Mouse (Mus musculus): ENCODE data around the gene Ly75. TPM values are rescaled to one million over a fixed set of nuclear protein-coding genes. Genes with fewer than 3 reads are reported as not detected.

The Ly75 gene
- total and polyA plus RNA-seq, 3 experiments, result 1.1 to 2.2 TPM; not detected in 1

- H3K36me3 ChIP-seq (ENCODE audit: control insufficient read depth in 1 of 2, insufficient read depth in 2 of 2, low read length in 2 of 2), result peaks cover 0 to 3% of the 10 kb centered on the region in 2 experiments; a peak in 1 of 4 replicates
- no peak overlapping the region for H3K4me3 ChIP-seq (ENCODE audit: control insufficient read depth in 1 of 2, insufficient read depth in 1 of 2, low read depth in 2 of 2, low read length in 2 of 2)
- peaks cover 0 to 3% of the 10 kb centered on the region in 2 experiments; a peak in 1 of 4 replicates for H3K4me1 ChIP-seq (ENCODE audit: control insufficient read depth in 1 of 2, insufficient read depth in 2 of 2, low read length in 2 of 2)
- no peak overlapping the region for H3K27ac ChIP-seq (ENCODE audit: control insufficient read depth, low read depth, low read length)
- H3K9me3 ChIP-seq (replicated peaks; ENCODE audit: insufficient read depth, low read length), result no peaks in the 10 kb centered on the region
- TF ChIP-seq MEF2A (IDR thresholded peaks at IDR 0.05; ENCODE audit: extremely low read depth, insufficient replicate concordance, low read depth, low read length, poor library complexity, severe bottlenecking) (no peak), RCOR1 (IDR thresholded peaks at IDR 0.05; ENCODE audit: low read depth, low read length) (no peak), MAZ (IDR thresholded peaks at IDR 0.05; ENCODE audit: low read depth, low read length) (no peak), CTCF (IDR thresholded peaks at IDR 0.05 in 2 of 3, conservative IDR thresholded peaks at IDR 0.05 in 1 of 3; ENCODE audit: control insufficient read depth in 1 of 3, insufficient read depth in 1 of 3, low read depth in 2 of 3, low read length in 3 of 3, poor library complexity in 1 of 3, severe bottlenecking in 1 of 3) (no peak), POLR2A (IDR thresholded peaks at IDR 0.05; ENCODE audit: control insufficient read depth in 1 of 2, insufficient read depth in 1 of 2, low read depth in 1 of 2, low read length in 2 of 2, poor library complexity in 1 of 2) (no peak), TAL1 (IDR thresholded peaks at IDR 0.05; ENCODE audit: low read length) (no peak)
- H3K79me2 ChIP-seq (ENCODE audit: control insufficient read depth, insufficient read depth, low read length, poor library complexity), result no peaks in the 10 kb centered on the region
- no peak for DNase-seq (ENCODE audit: low read depth, low spot score)
- no peaks in the 10 kb centered on the region for H3K27me3 ChIP-seq (ENCODE audit: control insufficient read depth in 1 of 2, insufficient read depth in 2 of 2, low read length in 2 of 2)
- no peak overlapping the region for H3K9ac ChIP-seq (ENCODE audit: control insufficient read depth, low read depth, low read length, poor library complexity, severe bottlenecking)
Measured at GRCm38 (mm10) chr2:60367204-60367603, 15.9 kb downstream of the Ly75 start.

GRCm38 (mm10) chr2:60365820-60366610 lies 17.1 kb downstream of the Ly75 start:
- Histone ChIP-seq H3K27ac (ENCODE audit: control insufficient read depth, low read depth, low read length) (no peak overlapping the region), H3K9ac (ENCODE audit: control insufficient read depth, low read depth, low read length, poor library complexity, severe bottlenecking) (no peak overlapping the region), H3K36me3 (ENCODE audit: control insufficient read depth in 1 of 2, insufficient read depth in 2 of 2, low read length in 2 of 2) (peaks cover 0 to 3% of the 10 kb centered on the region in 2 experiments; a peak in 1 of 4 replicates), H3K9me3 (replicated peaks; ENCODE audit: insufficient read depth, low read length) (no peaks in the 10 kb centered on the region), H3K27me3 (ENCODE audit: control insufficient read depth in 1 of 2, insufficient read depth in 2 of 2, low read length in 2 of 2) (no peaks in the 10 kb centered on the region), H3K79me2 (ENCODE audit: control insufficient read depth, insufficient read depth, low read length, poor library complexity) (no peaks in the 10 kb centered on the region), H3K4me3 (ENCODE audit: control insufficient read depth in 1 of 2, insufficient read depth in 1 of 2, low read depth in 2 of 2, low read length in 2 of 2) (no peak overlapping the region), H3K4me1 (ENCODE audit: control insufficient read depth in 1 of 2, insufficient read depth in 2 of 2, low read length in 2 of 2) (peaks cover 0 to 3% of the 10 kb centered on the region in 2 experiments; a peak in 1 of 4 replicates)
- peak; percentile 26 for DNase-seq (ENCODE audit: low read depth, low spot score)
- peak in 1 of 2 experiments; percentile 28; a peak in 1 of 4 replicates for TF ChIP-seq EP300 (IDR thresholded peaks at IDR 0.05; ENCODE audit: low read depth in 1 of 2, low read length in 2 of 2)
- peak; percentile 93; the same call in 1 of the 2 replicates for TF ChIP-seq MEF2A (IDR thresholded peaks at IDR 0.05; ENCODE audit: extremely low read depth, insufficient replicate concordance, low read depth, low read length, poor library complexity, severe bottlenecking)
- TF ChIP-seq ETS1 (IDR thresholded peaks at IDR 0.05; ENCODE audit: low read depth, low read length), result peak; percentile 40; the same call in 1 of the 2 replicates
- no peak for TF ChIP-seq RCOR1 (IDR thresholded peaks at IDR 0.05; ENCODE audit: low read depth, low read length)

GRCm38 (mm10) chr2:60365138-60365775 lies 17.8 kb downstream of the Ly75 start:
- no peak overlapping the region for H3K27ac ChIP-seq (ENCODE audit: control insufficient read depth, low read depth, low read length)
- H3K4me3 ChIP-seq (ENCODE audit: control insufficient read depth in 1 of 2, insufficient read depth in 1 of 2, low read depth in 2 of 2, low read length in 2 of 2), result no peak overlapping the region
- no peak overlapping the region for H3K9ac ChIP-seq (ENCODE audit: control insufficient read depth, low read depth, low read length, poor library complexity, severe bottlenecking)
- no peaks in the 10 kb centered on the region for H3K79me2 ChIP-seq (ENCODE audit: control insufficient read depth, insufficient read depth, low read length, poor library complexity)
- peaks cover 0 to 3% of the 10 kb centered on the region in 2 experiments; a peak in 1 of 4 replicates for H3K4me1 ChIP-seq (ENCODE audit: control insufficient read depth in 1 of 2, insufficient read depth in 2 of 2, low read length in 2 of 2)
- DNase-seq (ENCODE audit: low read depth, low spot score), result no peak
- no peaks in the 10 kb centered on the region for H3K27me3 ChIP-seq (ENCODE audit: control insufficient read depth in 1 of 2, insufficient read depth in 2 of 2, low read length in 2 of 2)
- H3K36me3 ChIP-seq (ENCODE audit: control insufficient read depth in 1 of 2, insufficient read depth in 2 of 2, low read length in 2 of 2), result peaks cover 0 to 3% of the 10 kb centered on the region in 2 experiments; a peak in 1 of 4 replicates
- no peaks in the 10 kb centered on the region for H3K9me3 ChIP-seq (replicated peaks; ENCODE audit: insufficient read depth, low read length)
- TF ChIP-seq KAT2A (conservative IDR thresholded peaks at IDR 0.05; ENCODE audit: low read depth, low read length), result no peak
- no peak for TF ChIP-seq USF1 (IDR thresholded peaks at IDR 0.05; ENCODE audit: low read depth, low read length)
- no peak for TF ChIP-seq MYB (IDR thresholded peaks at IDR 0.05; ENCODE audit: low read depth, low read length)
- no peak for TF ChIP-seq NELFE (IDR thresholded peaks at IDR 0.05; ENCODE audit: low read depth, low read length)
- TF ChIP-seq ZC3H11A (IDR thresholded peaks at IDR 0.05; ENCODE audit: low read depth, low read length), result no peak
- no peak for TF ChIP-seq MXI1 (IDR thresholded peaks at IDR 0.05; ENCODE audit: low read depth, low read length)
- TF ChIP-seq MAZ (IDR thresholded peaks at IDR 0.05; ENCODE audit: low read depth, low read length), result no peak
- TF ChIP-seq ZNF384 (IDR thresholded peaks at IDR 0.05; ENCODE audit: low read depth, low read length), result no peak
- TF ChIP-seq HCFC1 (IDR thresholded peaks at IDR 0.05; ENCODE audit: low read depth, low read length), result no peak
- TF ChIP-seq ZMIZ1 (IDR thresholded peaks at IDR 0.05; ENCODE audit: low read depth, low read length), result no peak
- no peak for TF ChIP-seq POLR2AphosphoS2 (IDR thresholded peaks at IDR 0.05; ENCODE audit: low read length)
- TF ChIP-seq GATA1 (IDR thresholded peaks at IDR 0.05; ENCODE audit: low read depth, low read length), result no peak
- TF ChIP-seq MEF2A (IDR thresholded peaks at IDR 0.05; ENCODE audit: extremely low read depth, insufficient replicate concordance, low read depth, low read length, poor library complexity, severe bottlenecking), result no peak
- TF ChIP-seq NRF1 (IDR thresholded peaks at IDR 0.05; ENCODE audit: insufficient read depth, low read depth, low read length, poor library complexity, severe bottlenecking), result no peak
- no peak for TF ChIP-seq GABPA (IDR thresholded peaks at IDR 0.05; ENCODE audit: low read depth, low read length)
- no peak for TF ChIP-seq RAD21 (IDR thresholded peaks at IDR 0.05; ENCODE audit: low read depth, low read length)

All from MEL (cell line).